Mouse (Mus musculus): ENCODE measurements around the gene Tbc1d19.

Tbc1d19 gene

DNA sequence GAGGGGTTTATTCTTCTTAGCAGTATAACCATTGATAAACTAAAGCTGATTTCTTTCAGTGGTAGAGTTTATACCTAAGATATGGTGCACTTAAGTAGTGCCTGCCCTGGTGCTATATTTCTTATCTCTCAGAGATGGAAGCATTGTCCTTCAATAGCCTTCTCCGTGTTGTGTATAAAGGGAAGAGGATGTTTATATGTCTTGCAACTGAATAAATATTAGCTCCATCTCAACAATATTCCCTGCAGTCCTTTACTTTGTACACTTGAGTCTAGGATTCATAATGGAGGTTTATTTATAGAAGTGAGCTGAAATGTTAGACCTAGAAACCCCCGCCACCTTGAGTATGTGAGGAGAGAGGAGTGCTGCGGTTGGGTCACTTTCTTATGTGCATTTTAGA is 93.4 kb downstream of the Tbc1d19 start:
- no peak for DNase-seq (ENCODE audit: low read depth, low spot score)

- DNase-seq (ENCODE audit: low read depth, low spot score): no peak
Observed at GRCm38 (mm10) chr5:53909201-53909600, 99.8 kb downstream of the Tbc1d19 start.

- DNase-seq (ENCODE audit: low read depth, low spot score): no peak
Observed at GRCm38 (mm10) chr5:53920416-53920815, 111.0 kb downstream of the Tbc1d19 start.

- no peak for DNase-seq (ENCODE audit: low read depth, low spot score)
Observed at GRCm38 (mm10) chr5:53922149-53922904, 112.9 kb downstream of the Tbc1d19 start.

- DNase-seq (ENCODE audit: low read depth, low spot score): no peak
Observed at GRCm38 (mm10) chr5:53924005-53924404, 114.6 kb downstream of the Tbc1d19 start.

GRCm38 (mm10) chr5:53926301-53926855 is 117.0 kb downstream of the Tbc1d19 start:
- DNase-seq (ENCODE audit: low read depth, low spot score): no peak

DNA sequence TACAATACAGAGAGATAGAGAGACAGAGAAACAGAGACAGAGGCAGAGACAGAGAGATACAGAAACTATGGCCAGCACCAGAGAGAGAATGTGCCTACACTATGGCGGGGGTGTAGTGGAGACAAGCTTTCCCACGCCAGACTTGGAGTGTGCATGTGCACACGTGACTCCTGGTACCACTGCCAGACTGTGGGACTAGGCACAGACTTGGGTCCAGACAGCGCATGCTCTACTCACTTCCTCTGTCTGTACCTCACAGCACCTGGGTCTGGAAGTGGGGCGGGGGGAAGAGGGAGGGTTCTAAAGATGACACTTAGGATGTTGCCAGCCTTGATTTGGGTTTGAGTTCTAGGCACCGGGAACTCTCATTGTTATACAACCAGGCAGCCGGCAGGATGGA is 118.5 kb downstream of the Tbc1d19 start:
- no peak for DNase-seq (ENCODE audit: low read depth, low spot score)

DNA sequence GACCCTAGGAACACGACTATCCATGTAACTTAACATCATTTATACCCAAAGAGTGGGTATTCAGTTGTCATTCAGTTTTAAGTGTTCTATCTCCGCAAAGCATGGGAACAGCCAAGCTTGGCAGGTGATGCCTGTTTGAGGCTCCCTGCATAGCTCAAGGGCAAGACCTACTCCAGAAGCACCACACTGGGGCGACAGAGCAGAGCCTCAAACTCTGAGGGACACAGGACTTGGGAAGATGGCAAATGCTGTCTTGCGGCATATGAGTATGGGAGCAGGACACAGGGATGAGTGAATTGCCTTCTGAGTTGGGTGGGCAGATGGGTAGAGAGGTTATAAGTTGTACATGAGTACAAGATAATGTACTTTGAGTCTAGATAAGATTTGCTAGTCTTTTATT is 119.1 kb downstream of the Tbc1d19 start:
- DNase-seq (ENCODE audit: low read depth, low spot score): no peak

DNA sequence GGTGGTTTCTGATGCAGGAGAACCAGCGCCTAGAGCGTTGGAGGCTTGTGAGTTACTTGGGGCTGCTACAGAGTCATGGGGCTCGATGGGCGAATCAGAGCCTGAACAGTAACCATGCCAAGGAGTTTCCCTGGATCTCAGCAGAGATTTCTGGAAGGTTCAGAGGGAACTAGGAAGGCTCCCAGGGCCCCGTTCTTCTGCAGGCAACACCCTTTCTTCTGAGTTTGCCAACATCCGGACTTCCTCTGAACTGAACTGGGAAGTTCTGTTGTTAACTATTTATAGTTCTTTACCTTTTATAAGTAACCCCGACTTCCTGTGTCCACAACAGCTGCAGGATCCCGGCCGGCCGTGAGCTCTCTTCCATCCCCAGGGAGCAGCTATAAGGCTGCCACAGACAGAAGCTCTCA is 119.8 kb downstream of the Tbc1d19 start:
- DNase-seq (ENCODE audit: low read depth, low spot score): peak; percentile 58

DNA sequence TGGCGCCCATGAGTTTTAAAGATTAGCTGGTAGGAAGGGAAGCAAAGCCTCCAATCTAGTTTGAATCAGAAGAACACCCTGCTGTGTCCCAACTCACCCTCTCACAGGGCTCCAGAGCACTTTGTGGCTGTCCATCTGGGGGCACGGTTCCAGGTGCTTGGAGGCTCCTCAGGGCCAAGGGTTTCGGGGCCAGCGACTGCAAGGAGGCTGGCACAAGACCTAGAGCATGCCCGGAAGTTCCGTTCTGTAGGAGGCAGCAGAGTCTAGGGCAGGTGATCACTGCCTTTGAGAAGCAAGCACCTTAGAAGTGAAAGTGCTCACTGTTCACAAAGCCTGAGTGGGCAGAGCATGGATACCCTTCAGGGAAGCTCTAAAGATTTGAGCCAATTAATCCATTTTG is 120.4 kb downstream of the Tbc1d19 start:
- DNase-seq (ENCODE audit: low read depth, low spot score): no peak

DNA sequence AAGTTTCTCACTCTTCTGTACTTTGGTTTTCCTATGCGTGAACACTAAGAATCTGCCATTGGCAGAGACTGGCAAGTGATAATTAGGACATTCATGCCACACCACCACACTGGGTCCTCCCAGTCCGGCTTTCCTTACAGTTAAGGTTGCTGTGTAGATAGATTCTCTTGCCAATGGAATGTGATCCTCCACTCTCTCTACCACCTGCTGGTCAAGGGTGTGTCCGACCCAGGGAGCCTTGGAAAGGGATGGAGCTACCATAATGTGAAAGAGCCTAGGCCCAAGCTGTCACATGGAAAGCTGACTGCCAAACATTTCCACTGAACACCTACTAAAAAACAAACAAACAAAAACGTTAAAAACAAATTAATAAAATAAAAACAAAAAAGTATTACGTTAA is 121.6 kb downstream of the Tbc1d19 start:
- DNase-seq (ENCODE audit: low read depth, low spot score): peak; percentile 67

GRCm38 (mm10) chr5:53933628-53934027 is 124.2 kb downstream of the Tbc1d19 start:
- peak; percentile 91 for DNase-seq (ENCODE audit: low read depth, low spot score)

GRCm38 (mm10) chr5:53934040-53934439 is 124.6 kb downstream of the Tbc1d19 start:
- DNase-seq (ENCODE audit: low read depth, low spot score): no peak

- peak; percentile 68 for DNase-seq (ENCODE audit: low read depth, low spot score)
Observed at GRCm38 (mm10) chr5:53934826-53935225, 125.4 kb downstream of the Tbc1d19 start.

DNA sequence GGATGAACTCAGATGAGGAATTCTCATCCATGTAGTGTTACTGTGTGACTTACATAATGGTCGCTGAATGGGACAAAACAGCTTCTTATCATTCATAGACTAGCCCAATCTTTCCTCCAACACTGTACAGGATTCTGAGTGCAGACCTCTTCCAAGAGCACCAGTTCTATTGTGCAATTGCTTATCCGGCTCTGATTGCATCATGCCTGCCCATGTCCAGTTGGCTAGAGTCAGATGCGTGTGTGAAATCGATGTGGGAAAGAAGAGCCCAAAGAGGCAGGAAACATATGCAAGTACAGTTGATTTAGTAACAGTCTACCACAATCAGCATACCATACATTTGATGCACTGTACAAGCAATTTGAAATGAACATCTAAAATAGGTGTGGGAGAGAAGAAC is 127.8 kb downstream of the Tbc1d19 start:
- peak; percentile 76 for DNase-seq (ENCODE audit: low read depth, low spot score)

- DNase-seq (ENCODE audit: low read depth, low spot score): no peak
Observed at GRCm38 (mm10) chr5:53939026-53939425, 129.6 kb downstream of the Tbc1d19 start.

- DNase-seq (ENCODE audit: low read depth, low spot score): peak; percentile 81
Observed at GRCm38 (mm10) chr5:53941322-53942024, 132.1 kb downstream of the Tbc1d19 start.

DNA sequence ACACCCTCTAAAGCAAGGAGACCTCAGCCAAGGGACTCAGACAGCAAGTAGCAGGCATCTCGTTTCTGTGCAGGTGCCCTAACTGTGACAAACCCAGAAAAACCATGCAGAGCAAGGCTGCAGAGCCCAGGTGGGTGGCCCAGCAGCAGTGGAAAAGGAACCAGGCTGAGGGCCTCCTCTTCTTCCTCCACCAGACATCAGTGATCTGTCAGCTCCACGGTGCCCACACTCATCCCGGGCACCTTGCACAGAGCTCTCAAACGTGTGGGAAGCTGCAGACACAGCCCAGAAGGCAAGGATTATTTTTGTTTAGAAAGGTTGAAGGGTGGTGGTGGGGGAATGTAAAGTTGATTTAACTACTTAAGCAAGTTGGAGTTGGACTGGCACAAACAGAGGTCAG is 132.9 kb downstream of the Tbc1d19 start:
- DNase-seq (ENCODE audit: low read depth, low spot score): no peak

GRCm38 (mm10) chr5:53943321-53943857 is 134.0 kb downstream of the Tbc1d19 start:
- DNase-seq (ENCODE audit: low read depth, low spot score): no peak

- no peak for DNase-seq (ENCODE audit: low read depth, low spot score)
Observed at GRCm38 (mm10) chr5:53946747-53947146, 137.3 kb downstream of the Tbc1d19 start.

DNA sequence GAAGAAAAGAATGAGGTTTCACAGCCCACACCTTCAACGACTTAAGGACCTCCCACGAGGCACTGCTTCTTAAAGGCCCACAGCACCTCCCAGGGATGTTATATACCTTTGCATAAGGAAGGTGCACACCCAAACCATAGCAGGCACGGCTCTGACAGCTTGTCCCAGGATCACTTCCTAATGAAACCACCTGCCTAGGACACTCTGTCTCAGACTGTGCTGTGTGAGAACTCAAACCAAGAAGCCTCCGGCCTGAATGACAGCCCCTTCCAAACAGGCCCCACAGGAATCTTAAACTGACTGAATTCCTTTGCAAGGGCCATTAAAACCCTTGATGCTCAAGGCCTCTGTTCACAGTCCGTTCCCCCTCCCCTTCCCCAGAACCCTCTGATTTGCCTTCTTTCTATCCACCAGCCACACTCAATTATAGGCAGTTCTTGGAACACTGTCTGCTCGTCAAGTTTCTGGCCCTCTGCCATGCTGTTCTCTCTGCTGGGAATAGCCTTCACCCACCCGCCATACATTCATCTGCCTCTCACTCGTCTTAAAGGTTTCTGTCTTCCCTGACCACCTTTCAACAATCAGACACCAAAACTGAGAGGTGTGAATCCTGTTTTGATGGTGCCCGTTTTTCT is 138.3 kb downstream of the Tbc1d19 start:
- no peak for DNase-seq (ENCODE audit: low read depth, low spot score)

Data from skeletal muscle tissue, adult 2 months (tissue).